Mouse (Mus musculus): ENCODE measurements at regions not wholly inside any gene's neighbourhood (a gene's known extent, or its start where the extent isn't known, plus 50 kb on each side); places are given as distances from the start of the nearest gene placed in this dataset.

- TF ChIP-seq CTCF (IDR thresholded peaks at IDR 0.05; ENCODE audit: insufficient read depth, low read depth, low read length), result no peak
- TF ChIP-seq POLR2A (IDR thresholded peaks at IDR 0.05; ENCODE audit: insufficient read depth, low read depth, low read length), result no peak
Observed at GRCm38 (mm10) chr1:154040907-154041306, 140.9 kb upstream of the Teddm2 start.
